Mouse (Mus musculus): ENCODE data around the gene Mrtfb.

DNA sequence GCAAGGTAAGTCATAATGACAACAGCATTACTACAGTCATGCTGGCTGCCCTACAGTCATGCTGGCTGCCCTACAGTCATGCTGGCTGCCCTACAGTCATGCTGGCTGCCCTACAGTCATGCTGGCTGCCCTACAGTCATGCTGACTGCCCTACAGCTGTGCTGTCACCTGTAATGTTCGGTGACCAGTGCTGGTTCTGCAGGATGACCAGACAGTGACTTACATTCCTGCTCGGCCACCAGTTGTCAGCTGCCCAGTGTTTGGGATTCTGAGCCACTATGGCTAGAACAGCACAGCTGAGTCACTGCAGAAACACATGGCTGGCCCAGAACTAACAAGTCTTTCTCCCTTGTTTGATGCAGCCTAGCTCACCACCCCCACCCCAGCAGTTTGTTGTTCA lies 149.1 kb downstream of the Mrtfb start:
- no peak for TF ChIP-seq CTCF (conservative IDR thresholded peaks at IDR 0.05; ENCODE audit: low read length)
- TF ChIP-seq POU5F1 (IDR thresholded peaks at IDR 0.05; ENCODE audit: borderline replicate concordance, low read length) = no peak
- no peak for TF ChIP-seq NANOG (IDR thresholded peaks at IDR 0.05; ENCODE audit: borderline replicate concordance, low read length)
